In the genomic region with DNA sequence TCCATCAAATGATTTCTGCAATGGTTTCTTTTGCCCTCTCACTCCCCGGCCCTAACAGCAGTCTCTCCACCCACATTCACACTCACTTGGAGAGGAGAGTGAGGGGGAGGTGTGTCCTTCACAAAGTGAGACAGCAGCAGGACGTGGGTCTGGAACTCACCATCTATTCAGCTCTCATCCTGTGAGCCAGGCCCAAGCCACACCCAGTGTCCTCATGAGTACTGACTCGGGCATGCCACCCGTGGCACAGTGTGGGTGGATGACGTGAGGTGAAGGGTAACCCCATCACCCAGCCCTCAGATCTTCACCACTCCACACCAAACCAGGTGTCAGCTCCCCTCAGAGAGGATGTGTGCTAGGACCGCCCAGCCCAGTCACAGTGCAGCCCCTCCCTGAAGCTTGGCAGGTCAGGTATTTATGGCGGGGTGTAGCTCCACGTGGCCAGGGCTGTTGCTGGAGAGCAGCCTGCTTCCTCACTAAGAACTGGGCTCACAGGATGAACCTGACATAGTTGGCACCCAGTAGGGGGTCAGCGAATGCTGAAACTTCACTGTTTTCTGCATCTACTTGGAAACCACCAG, we compare ENCODE assay signal across 7 mouse cellular contexts. TPM values are rescaled to one million over a fixed set of nuclear protein-coding genes. Genes with fewer than 3 reads are reported as not detected.
DNase-seq lines count a peak whose midpoint lies in the region; ATAC-seq and TF ChIP-seq lines count a peak whose summit lies in the region.

No protein-coding gene starts in this region.

- H3K27me3 ChIP-seq in hindbrain, embryonic 11.5 days (ENCODE audit: control insufficient read depth, insufficient read depth, low read length) = no peaks in the 10 kb centered on the region

- no peak for TF ChIP-seq CTCF in layer of hippocampus, adult 2 months (conservative IDR thresholded peaks at IDR 0.05)

- H3K4me3 ChIP-seq in layer of hippocampus, adult 2 months = no peak overlapping the region
- H3K4me3 ChIP-seq in hindbrain, embryonic 11.5 days (ENCODE audit: low read depth, low read length) = no peak overlapping the region

- ATAC-seq in hindbrain, embryonic 11.5 days (ENCODE audit: low FRiP score) = 0 out of 2 replicates have a peak, but pooled peaks have one; percentile 20
- no peak for ATAC-seq in megakaryocyte progenitor cell, adult 5-6 weeks (replicated peaks; ENCODE audit: poor library complexity)

- H3K4me2 ChIP-seq in hindbrain, embryonic 11.5 days (replicated peaks; ENCODE audit: low read depth, low read length) = no peak overlapping the region

- WGBS in hindbrain, embryonic 11.5 days = 65% methylated on average over 9 of the region's 9 CpGs

- H3K27ac ChIP-seq in layer of hippocampus, adult 2 months = peak overlapping the region; percentile 46; the same call in 1 of the 2 replicates
- peak overlapping the region; percentile 70 for H3K27ac ChIP-seq in hindbrain, embryonic 11.5 days (ENCODE audit: low read depth, low read length)

- H3K9me3 ChIP-seq in hindbrain, embryonic 11.5 days (ENCODE audit: control insufficient read depth, low read length) = no peaks in the 10 kb centered on the region

- H3K4me1 ChIP-seq in hindbrain, embryonic 11.5 days (replicated peaks; ENCODE audit: control insufficient read depth, insufficient read depth, low read length) = peaks cover 19% of the 10 kb centered on the region

- H3K9ac ChIP-seq in hindbrain, embryonic 11.5 days (ENCODE audit: low read depth, low read length) = no peak overlapping the region

- DNase-seq in layer of hippocampus, adult 2 months (ENCODE audit: low spot score in 2 of 2) = no peak
- DNase-seq in layer of hippocampus, postnatal 36 days = no peak
- peak; percentile 22 for DNase-seq in T-cell, adult 2 months (ENCODE audit: low spot score)
- DNase-seq in hindbrain, embryonic 11.5 days (ENCODE audit: low spot score) = no peak
- peak; percentile 56 for DNase-seq in naive thymus-derived CD4-positive, alpha-beta T cell, adult 2 months (ENCODE audit: low read depth)
- DNase-seq in spleen, adult 18-20 months = no peak

- H3K36me3 ChIP-seq in hindbrain, embryonic 11.5 days (ENCODE audit: control insufficient read depth, insufficient read depth, low read length) = peaks cover 3% of the 10 kb centered on the region; the same call in 1 of the 2 replicates

RNA-seq across cellular contexts. Expression of a gene that starts 23.0 kb away (rescaled TPM):
- 100 to 1,000 TPM; 429 to 449 TPM for total RNA-seq in layer of hippocampus, adult 2 months (2021)
- total RNA-seq in layer of hippocampus, postnatal 36 days (2021) = 100 to 1,000 TPM; 439 to 461 TPM
- 24.1 and 24.2 TPM in 2 replicates for polyA plus RNA-seq in hindbrain, embryonic 11.5 days (2014; fragmentation: Nextera tagmentation; extraction: Ambion mirVana)
- 0.51 and 0.64 TPM in 2 replicates for total RNA-seq in megakaryocyte progenitor cell, adult 5-6 weeks (2015)
- 0.04 and 0.10 TPM in 2 replicates for total RNA-seq in megakaryocyte progenitor cell, adult 5-6 weeks (2017)

Comparison
In these comparisons a context has a peak if more than half of its experiments do, and no peak if none do; other contexts are left out.
1. DNase-seq: peak in T-cell, adult 2 months (single experiment) and naive thymus-derived CD4-positive, alpha-beta T cell, adult 2 months (single experiment); none in layer of hippocampus, adult 2 months (0 of 2), layer of hippocampus, postnatal 36 days (0 of 2), hindbrain, embryonic 11.5 days (single experiment) and spleen, adult 18-20 months (0 of 2).
2. RNA of a gene that starts 23.0 kb away (total RNA-seq): 439 to 461 TPM in layer of hippocampus, postnatal 36 days and 429 to 449 TPM in layer of hippocampus, adult 2 months; 0.04 to 0.64 TPM in megakaryocyte progenitor cell, adult 5-6 weeks; every median in the first group is over 100 times any median in the second.